Mouse (Mus musculus): ENCODE results near the gene Wdr24.

DNA sequence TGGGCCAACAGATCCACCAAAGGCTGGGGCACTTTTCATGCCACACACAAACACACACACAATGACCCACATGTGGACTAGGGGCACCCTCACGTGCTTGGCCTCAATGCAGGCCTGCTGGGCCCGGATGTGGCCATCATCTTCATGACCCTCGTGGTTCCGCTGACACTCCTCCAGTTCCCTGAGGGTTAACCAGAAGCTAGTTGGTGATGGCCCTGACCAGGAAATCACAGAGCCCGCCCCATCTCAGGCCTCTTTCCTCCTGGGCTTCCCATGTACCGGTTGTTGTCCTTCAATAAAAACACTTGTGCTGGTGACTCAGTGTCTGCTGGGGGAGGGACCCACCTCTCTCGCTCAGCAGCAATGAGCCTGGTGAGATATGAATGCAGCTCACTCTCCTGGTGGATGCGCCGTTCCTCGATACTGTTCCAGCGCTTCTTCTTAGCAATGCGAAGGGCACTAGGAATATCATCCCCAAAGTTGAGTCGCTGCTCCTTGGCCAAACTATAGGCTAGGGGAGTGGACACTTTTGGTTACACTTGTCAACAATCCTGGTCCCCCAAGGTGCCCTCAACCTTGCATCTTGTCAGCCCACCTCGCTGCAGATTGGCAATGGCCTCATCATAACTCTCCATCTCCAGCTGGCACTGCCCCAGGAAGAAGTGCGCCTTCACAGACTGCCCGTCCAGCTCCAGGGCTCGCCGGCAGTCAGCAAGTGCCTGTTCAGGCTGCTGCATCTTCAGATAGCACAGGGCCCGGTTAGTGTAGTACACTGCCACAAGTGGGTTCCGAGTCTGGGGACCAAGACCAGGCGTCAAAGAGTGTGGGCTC is 8.2 kb downstream of the Wdr24 start:
- no peak for TF ChIP-seq CTCF (IDR thresholded peaks at IDR 0.05; ENCODE audit: low read depth)
- TF ChIP-seq EP300 (IDR thresholded peaks at IDR 0.05; ENCODE audit: low read depth) = no peak
